Mouse (Mus musculus): ENCODE measurements around the gene Naaladl1.

- no peak for TF ChIP-seq CTCF (IDR thresholded peaks at IDR 0.05; ENCODE audit: borderline replicate concordance, extremely low read depth, insufficient read depth, insufficient read length)
- peak; percentile 29; the same call in 1 of the 2 replicates for TF ChIP-seq POLR2A (IDR thresholded peaks at IDR 0.05; ENCODE audit: borderline replicate concordance, extremely low read depth, insufficient read depth, insufficient read length, poor library complexity, severe bottlenecking)
Measured at GRCm38 (mm10) chr19:6127760-6128341, 22.3 kb downstream of the Naaladl1 start, which contains the start of gene Snx15.

Data from brain, embryonic 14.5 days (tissue).